ENCODE assay signal across 11 mouse cellular contexts in the genomic region with DNA sequence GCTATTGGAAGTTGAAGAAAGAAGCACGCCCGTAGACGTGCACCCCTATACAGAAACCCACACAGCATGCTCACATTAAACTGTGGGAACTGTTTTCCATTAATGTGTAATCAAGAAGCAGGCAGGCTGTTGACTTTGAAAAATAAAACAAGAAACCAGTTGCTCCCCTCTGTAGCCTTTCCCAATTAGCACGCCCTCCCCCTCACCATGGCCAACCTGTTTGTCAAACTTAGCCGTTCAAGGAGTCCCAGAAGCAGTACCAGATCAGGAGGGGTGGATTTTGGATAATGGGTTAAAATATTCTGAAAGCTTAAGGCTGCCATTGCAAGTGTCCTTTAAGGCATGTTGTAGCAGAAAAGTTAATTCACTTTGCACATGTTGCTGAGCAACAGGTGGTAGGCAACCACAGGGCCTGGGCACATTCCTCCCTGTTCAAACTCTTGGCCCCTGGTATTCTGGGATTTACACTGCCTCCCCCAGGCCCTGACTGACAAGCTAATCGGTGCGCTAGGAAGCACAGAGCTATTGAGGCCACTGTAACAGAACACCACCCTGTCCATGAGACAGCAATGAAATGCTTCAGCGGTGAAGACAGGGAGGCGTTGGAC.
A peak's percentile ranks its signal among the peaks of the same experiment; 100 is the strongest.
DNase-seq lines count a peak whose midpoint lies in the region; ATAC-seq lines count a peak whose summit lies in the region.
"Had no signal": no experiment of that assay in that cellular context is flagged by ENCODE, and none has a peak within 500 bp of the region (broad histone marks: within the 10 kb centered on the region; RNA-seq: fewer than 3 reads in every experiment).

No protein-coding gene starts in this region.

- H3K9me3 ChIP-seq in liver, embryonic 12.5 days (replicated peaks) = no peaks in the 10 kb centered on the region
- H3K9me3 ChIP-seq in hindbrain, embryonic 14.5 days (ENCODE audit: control insufficient read depth, low read length) = no peaks in the 10 kb centered on the region
- no peaks in the 10 kb centered on the region for H3K9me3 ChIP-seq in limb, embryonic 15.5 days
- H3K9me3 ChIP-seq: neural tube, embryonic 13.5 days had no signal

- H3K4me3 ChIP-seq in liver, embryonic 12.5 days = no peak overlapping the region
- H3K4me3 ChIP-seq in hindbrain, embryonic 14.5 days (replicated peaks; ENCODE audit: low read length) = no peak overlapping the region
- H3K4me3 ChIP-seq in limb, embryonic 15.5 days = no peak overlapping the region
- H3K4me3 ChIP-seq: neural tube, embryonic 13.5 days had no signal

- H3K9ac ChIP-seq in liver, embryonic 12.5 days = no peak overlapping the region
- H3K9ac ChIP-seq in hindbrain, embryonic 14.5 days = no peak overlapping the region
- H3K9ac ChIP-seq in limb, embryonic 15.5 days = no peak overlapping the region
- H3K9ac ChIP-seq: neural tube, embryonic 13.5 days had no signal

- no peak overlapping the region for H3K27ac ChIP-seq in liver, embryonic 12.5 days
- no peak overlapping the region for H3K27ac ChIP-seq in hindbrain, embryonic 14.5 days
- 0 out of 2 replicates have a peak overlapping the region, but pooled peaks have one; percentile 13 for H3K27ac ChIP-seq in limb, embryonic 15.5 days
- H3K27ac ChIP-seq: neural tube, embryonic 13.5 days had no signal

- intact Hi-C loops in left cerebral cortex, postnatal 14 days (cut with DNase I) = no loop called here

- H3K4me1 ChIP-seq in liver, embryonic 12.5 days = no peaks in the 10 kb centered on the region
- no peaks in the 10 kb centered on the region for H3K4me1 ChIP-seq in hindbrain, embryonic 14.5 days (replicated peaks; ENCODE audit: control insufficient read depth, insufficient read depth, low read length)
- peaks cover 8% of the 10 kb centered on the region for H3K4me1 ChIP-seq in limb, embryonic 15.5 days

- DNase-seq in liver = peak; percentile 6
- peak; percentile 64 for DNase-seq in embryo, embryonic 9.5 days (ENCODE audit: extremely low spot score)
- DNase-seq in hindbrain, embryonic 14.5 days (ENCODE audit: low spot score) = no peak
- no peak for DNase-seq in cerebellum, adult 9-10 months
- no peak for DNase-seq in left cerebral cortex, postnatal 14 days (ENCODE audit: low spot score in 2 of 2)
- DNase-seq in B cell, adult 2 months = no peak
- DNase-seq: cerebellum, adult 8-10 months had no signal

- H3K4me2 ChIP-seq in liver, embryonic 12.5 days = no peak overlapping the region
- no peak overlapping the region for H3K4me2 ChIP-seq in hindbrain, embryonic 14.5 days (replicated peaks)
- H3K4me2 ChIP-seq in limb, embryonic 15.5 days = no peak overlapping the region
- H3K4me2 ChIP-seq: neural tube, embryonic 13.5 days had no signal

- no peaks in the 10 kb centered on the region for H3K36me3 ChIP-seq in liver, embryonic 12.5 days
- no peaks in the 10 kb centered on the region for H3K36me3 ChIP-seq in hindbrain, embryonic 14.5 days (replicated peaks; ENCODE audit: control insufficient read depth, insufficient read depth)
- no peaks in the 10 kb centered on the region for H3K36me3 ChIP-seq in limb, embryonic 15.5 days
- H3K36me3 ChIP-seq: neural tube, embryonic 13.5 days had no signal

- H3K27me3 ChIP-seq in liver, embryonic 12.5 days (replicated peaks) = no peaks in the 10 kb centered on the region
- H3K27me3 ChIP-seq in hindbrain, embryonic 14.5 days (ENCODE audit: control insufficient read depth, insufficient read depth, low read length) = no peaks in the 10 kb centered on the region
- H3K27me3 ChIP-seq in limb, embryonic 15.5 days = peaks cover 7% of the 10 kb centered on the region; the same call in 1 of the 2 replicates
- H3K27me3 ChIP-seq: neural tube, embryonic 13.5 days had no signal

- WGBS in liver, embryonic 12.5 days (ENCODE audit: insufficient replicate concordance) = 45% methylated on average over 9 of the region's 9 CpGs
- WGBS in hindbrain, embryonic 14.5 days = 45% methylated on average over 9 of the region's 9 CpGs
- WGBS in limb, embryonic 15.5 days = 22% methylated on average over 9 of the region's 9 CpGs

- no peak for ATAC-seq in liver, embryonic 12.5 days
- ATAC-seq in hindbrain, embryonic 14.5 days (ENCODE audit: low FRiP score) = peak; percentile 77; the same call in 1 of the 2 replicates
- ATAC-seq in limb, embryonic 15.5 days (ENCODE audit: insufficient number of reproducible peaks, low FRiP score, low TSS enrichment, low read depth) = peak; percentile 78
- ATAC-seq: intestine, postnatal 0 days had no signal

Comparison
In these comparisons a context has a peak if more than half of its experiments do, and no peak if none do; other contexts are left out.
1. DNase-seq: peak in liver (single experiment) and embryo, embryonic 9.5 days (single experiment); none in hindbrain, embryonic 14.5 days (single experiment), cerebellum, adult 9-10 months (single experiment), left cerebral cortex, postnatal 14 days (0 of 2) and B cell, adult 2 months (0 of 2).